Mouse (Mus musculus): ENCODE data around the gene Gm2016.
"Not testable (repeated sequence)": the region's sequence is repeated elsewhere in the genome, so short reads cannot be mapped to it uniquely, and the experiment has no call there.

The Gm2016 gene

GRCm38 (mm10) chr12:87873772-87874171 lies at the start of gene Gm2016:
Gene Gm2016, plus strand, starts transcription at chr12:87874072.
- DNase-seq = not testable (repeated sequence)

- not testable (repeated sequence) for DNase-seq
These were observed 31.6 kb upstream of the Gm2016 start, which contains the start of gene Gm2001 for GRCm38 (mm10) chr12:87842239-87842638. Gene Gm2001, minus strand, starts transcription at chr12:87842339.

GRCm38 (mm10) chr12:87850657-87851056 lies 23.2 kb upstream of the Gm2016 start:
- DNase-seq = not testable (repeated sequence)

GRCm38 (mm10) chr12:87856067-87856466 lies 17.8 kb upstream of the Gm2016 start:
- not testable (repeated sequence) for DNase-seq

- DNase-seq = not testable (repeated sequence)
These were observed 11.9 kb upstream of the Gm2016 start for GRCm38 (mm10) chr12:87861740-87862692.

GRCm38 (mm10) chr12:87863638-87864037 lies 10.2 kb upstream of the Gm2016 start:
- not testable (repeated sequence) for DNase-seq

GRCm38 (mm10) chr12:87864048-87864447 lies 9.8 kb upstream of the Gm2016 start:
- DNase-seq = not testable (repeated sequence)

- not testable (repeated sequence) for DNase-seq
These were observed 21.2 kb downstream of the Gm2016 start, which contains the start of gene Gm2022 for GRCm38 (mm10) chr12:87895070-87895469. Gene Gm2022, plus strand, starts transcription at chr12:87895370.

GRCm38 (mm10) chr12:87919721-87920120 lies 45.8 kb downstream of the Gm2016 start, which contains the start of gene Gm2035:
Gene Gm2035, minus strand, starts transcription at chr12:87919857.
- not testable (repeated sequence) for DNase-seq

Measured in thymus, adult 18-20 months (tissue).